Mouse (Mus musculus) heart, adult 2 months (tissue): ENCODE measurements around the gene Gm20696. TPM values are rescaled to one million over a fixed set of nuclear protein-coding genes. Genes with fewer than 3 reads are reported as not detected.

Experiments used
- DNase-seq, 2 experiments: peaks; one replicate each; pipeline ENCODE4 v3.0.0; 2021
- H3K27ac ChIP-seq: fragments of 200-600 bp; 2 replicates; pipeline ENCODE4 v1.8.1; 2022
- H3K27me3 ChIP-seq: fragments of 200-500 bp; 2 replicates; pipeline ENCODE4 v1.6.1; 2012; ENCODE audit warnings: mild to moderate bottlenecking, low read length, inconsistent platforms, mixed read lengths; ENCODE audit not compliant: control insufficient read depth, insufficient read depth
- H3K36me3 ChIP-seq: fragments of 200-500 bp; 2 replicates; pipeline ENCODE4 v1.6.1; 2012; ENCODE audit warnings: low read length, inconsistent platforms; ENCODE audit not compliant: control insufficient read depth, insufficient read depth
- H3K4me1 ChIP-seq: fragments of 200-500 bp; 2 replicates; pipeline ENCODE4 v1.6.1; 2011; ENCODE audit warnings: low read length; ENCODE audit not compliant: control insufficient read depth, insufficient read depth
- H3K4me3 ChIP-seq: fragments of 200-600 bp; 2 replicates; pipeline ENCODE4 v1.8.1; 2022
- H3K79me2 ChIP-seq: fragments of 200-500 bp; replicated peaks from 2 replicates; pipeline ENCODE4 v1.6.1; 2012; ENCODE audit warnings: mild to moderate bottlenecking, inconsistent platforms, low read length, moderate library complexity, mixed read lengths; ENCODE audit not compliant: control insufficient read depth, insufficient read depth
- H3K9ac ChIP-seq: fragments of 200-500 bp; 2 replicates; pipeline ENCODE4 v1.6.1; 2012; ENCODE audit warnings: low read depth, mild to moderate bottlenecking, control low read depth, inconsistent platforms, low read length, mixed read lengths
- CTCF ChIP-seq: fragments of 200-600 bp; IDR thresholded peaks from 2 replicates; pipeline ENCODE4 v1.8.1; 2022; ENCODE audit warnings: antibody characterized with exemption, mild to moderate bottlenecking, moderate library complexity
- EP300 ChIP-seq: fragments of 200-500 bp; IDR thresholded peaks from 2 replicates; pipeline ENCODE4 v1.6.1; 2011; ENCODE audit warnings: low read depth, low read length, control low read depth; ENCODE audit not compliant: insufficient read depth
- POLR2A ChIP-seq: fragments of 200-500 bp; IDR thresholded peaks from 2 replicates; pipeline ENCODE4 v1.6.1; 2011; ENCODE audit warnings: mild to moderate bottlenecking, low read depth, low read length, control low read depth; ENCODE audit not compliant: insufficient read depth
- WGBS: fragments of 180-500 bp; shearing (Covaris S2); methylation state at CpG from one replicate; pipeline ENCODE4 v1.1.7; 2018; 5-methylcytosine and 5-hydroxymethylcytosine counted together
- intact Hi-C: fragments of 180-260 bp; cut with DNase I; formaldehyde crosslinking; loops from one replicate; pipeline ENCODE4 v1.15.1; 2025
- polyA plus RNA-seq: library from polyadenylated mRNA; depleted of rRNA; stranded (reverse); fragments of >200 nt; gene quantifications from 2 replicates; pipeline ENCODE4 v1.2.3, GENCODE M21; 2012
- total RNA-seq, 2 experiments: library from RNA; stranded (reverse); gene quantifications; 2 replicates each; pipeline ENCODE4 v1.2.3; 2021

The Gm20696 gene
- total and polyA plus RNA-seq, 3 experiments = 0.61 to 1.7 (median 1.4) TPM

DNA sequence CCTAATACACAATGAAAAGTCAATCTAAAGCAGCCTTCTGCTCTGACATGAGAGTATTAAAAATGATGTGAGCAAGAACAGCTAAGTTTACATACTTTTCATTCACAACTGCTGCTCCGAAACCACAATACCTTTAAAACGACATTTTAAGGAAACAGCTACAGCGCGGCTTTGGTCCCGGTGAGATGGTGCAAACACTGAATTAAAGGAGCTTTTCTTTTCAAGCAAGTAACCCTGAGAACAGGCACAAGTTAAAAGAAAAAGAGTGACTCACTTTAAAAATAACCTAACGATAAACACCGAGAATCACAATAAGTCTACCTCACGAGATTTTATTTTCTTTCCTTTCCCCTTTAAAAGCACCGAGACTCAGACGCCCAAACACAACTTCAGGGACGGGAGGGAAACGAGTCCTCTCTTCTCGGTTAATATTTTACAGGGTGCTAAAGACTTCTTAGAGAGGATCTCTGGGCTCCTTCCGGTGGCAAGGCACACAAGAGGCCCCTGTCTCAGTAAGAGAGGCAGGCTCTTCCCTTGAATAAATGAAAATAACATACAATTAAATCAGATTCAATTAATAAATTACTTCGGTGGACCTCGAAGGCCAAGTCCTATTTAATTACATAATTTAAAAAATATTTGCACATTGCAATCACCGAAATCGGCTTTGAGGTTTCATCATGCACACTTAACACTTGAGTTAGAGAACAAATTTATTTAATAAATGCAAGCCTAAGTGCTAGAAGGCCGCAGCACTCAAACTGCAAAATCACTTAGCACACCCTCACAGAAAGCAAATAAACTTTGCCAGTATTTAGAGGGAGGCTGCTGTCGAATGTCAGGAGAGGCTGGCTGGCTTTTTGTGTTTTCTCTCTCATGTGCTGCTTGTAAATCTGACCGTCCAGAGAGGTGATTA, 391.0 kb downstream of the Gm20696 start:
- no peaks in the 10 kb centered on the region; the same call in 1 of the 2 replicates for H3K4me1 ChIP-seq
- no peak overlapping the region for H3K9ac ChIP-seq
- H3K79me2 ChIP-seq = no peaks in the 10 kb centered on the region
- no peak for DNase-seq
- no peaks in the 10 kb centered on the region for H3K36me3 ChIP-seq
- 72% methylated on average over 21 of the region's 21 CpGs for WGBS
- intact Hi-C loops = no loop called here
- no peak for TF ChIP-seq CTCF
- TF ChIP-seq POLR2A = no peak
- no peak for TF ChIP-seq EP300
- no peak overlapping the region for H3K4me3 ChIP-seq
- no peaks in the 10 kb centered on the region for H3K27me3 ChIP-seq
- no peak overlapping the region for H3K27ac ChIP-seq

DNA sequence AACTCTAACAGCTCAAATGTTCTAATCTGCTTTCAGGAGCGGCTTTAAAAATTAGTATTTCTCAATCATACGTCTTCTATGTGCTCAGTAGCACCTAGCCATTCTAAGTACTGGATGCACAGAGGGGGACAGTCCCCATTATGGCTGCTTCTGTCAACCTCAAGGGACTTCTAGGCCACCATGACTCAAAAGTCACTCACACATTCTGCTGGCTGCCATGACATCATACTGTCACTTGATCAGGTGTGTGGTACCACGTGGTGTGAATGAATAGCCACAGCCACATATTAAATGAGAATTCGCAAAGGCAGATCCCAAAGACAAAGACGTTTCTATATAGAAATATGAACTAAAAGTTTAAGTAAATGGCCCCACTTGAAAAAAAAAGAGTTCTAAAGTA, 391.9 kb downstream of the Gm20696 start:
- H3K27me3 ChIP-seq = no peaks in the 10 kb centered on the region
- TF ChIP-seq POLR2A (no peak), EP300 (no peak), CTCF (no peak)
- intact Hi-C loops = no loop called here
- no peak overlapping the region for H3K9ac ChIP-seq
- no peaks in the 10 kb centered on the region for H3K79me2 ChIP-seq
- H3K4me3 ChIP-seq = no peak overlapping the region
- WGBS = 93% methylated on average over 5 of the region's 5 CpGs
- H3K36me3 ChIP-seq = no peaks in the 10 kb centered on the region
- DNase-seq = no peak
- no peaks in the 10 kb centered on the region; the same call in 1 of the 2 replicates for H3K4me1 ChIP-seq
- no peak overlapping the region for H3K27ac ChIP-seq

DNA sequence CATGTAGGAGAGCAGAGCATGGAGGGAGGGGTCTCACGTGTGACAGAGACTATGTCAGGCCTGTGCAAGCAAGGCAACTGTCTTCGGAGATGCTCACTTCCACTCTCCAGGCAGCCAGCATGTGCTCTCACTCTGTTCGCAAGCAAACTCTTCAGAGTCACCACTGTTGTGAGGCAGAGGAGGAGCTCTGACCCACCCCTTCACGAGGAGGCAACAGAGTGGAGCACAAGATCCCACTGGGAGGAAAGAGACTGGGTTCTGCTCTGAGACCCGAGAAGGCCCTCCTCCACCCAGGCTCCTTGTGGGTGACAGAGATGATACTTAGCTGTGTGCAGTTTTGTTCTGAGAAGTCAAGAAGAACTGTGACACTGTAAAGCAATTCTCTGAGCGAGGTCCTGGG, 392.4 kb downstream of the Gm20696 start:
- DNase-seq = no peak
- Histone ChIP-seq H3K9ac (no peak overlapping the region), H3K79me2 (no peaks in the 10 kb centered on the region), H3K4me1 (no peaks in the 10 kb centered on the region; the same call in 1 of the 2 replicates), H3K27ac (no peak overlapping the region), H3K4me3 (no peak overlapping the region), H3K36me3 (no peaks in the 10 kb centered on the region), H3K27me3 (no peaks in the 10 kb centered on the region)
- WGBS = 79% methylated on average over 6 of the region's 6 CpGs
- intact Hi-C loops = no loop called here
- TF ChIP-seq CTCF = no peak
- no peak for TF ChIP-seq POLR2A
- no peak for TF ChIP-seq EP300

DNA sequence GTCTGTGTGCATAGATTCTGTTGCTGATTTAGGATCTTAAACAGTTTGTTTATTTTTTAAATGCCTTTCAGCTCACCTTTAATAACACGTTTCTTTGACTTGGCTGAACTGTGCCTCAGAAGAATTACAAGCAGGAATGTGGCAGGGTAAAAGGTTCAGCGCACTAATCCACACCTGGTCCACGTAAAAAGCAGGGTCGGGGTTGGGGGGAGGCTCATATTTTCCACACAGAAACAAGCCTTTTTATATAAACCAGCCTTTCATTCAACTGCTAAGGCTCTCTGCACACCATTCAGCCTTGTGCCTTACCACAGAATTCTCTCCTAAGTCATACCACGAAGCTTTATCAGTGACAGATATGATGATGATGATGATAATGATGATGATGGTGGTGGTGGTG, 393.4 kb downstream of the Gm20696 start:
- no peak for TF ChIP-seq EP300
- no peak for TF ChIP-seq POLR2A
- TF ChIP-seq CTCF = no peak
- DNase-seq = no peak
- no peaks in the 10 kb centered on the region for H3K36me3 ChIP-seq
- no peak overlapping the region for H3K4me3 ChIP-seq
- no peak overlapping the region for H3K27ac ChIP-seq
- WGBS = 88% methylated on average over 5 of the region's 5 CpGs
- no peaks in the 10 kb centered on the region for H3K27me3 ChIP-seq
- no peaks in the 10 kb centered on the region; the same call in 1 of the 2 replicates for H3K4me1 ChIP-seq
- H3K79me2 ChIP-seq = no peaks in the 10 kb centered on the region
- intact Hi-C loops = no loop called here
- H3K9ac ChIP-seq = no peak overlapping the region

DNA sequence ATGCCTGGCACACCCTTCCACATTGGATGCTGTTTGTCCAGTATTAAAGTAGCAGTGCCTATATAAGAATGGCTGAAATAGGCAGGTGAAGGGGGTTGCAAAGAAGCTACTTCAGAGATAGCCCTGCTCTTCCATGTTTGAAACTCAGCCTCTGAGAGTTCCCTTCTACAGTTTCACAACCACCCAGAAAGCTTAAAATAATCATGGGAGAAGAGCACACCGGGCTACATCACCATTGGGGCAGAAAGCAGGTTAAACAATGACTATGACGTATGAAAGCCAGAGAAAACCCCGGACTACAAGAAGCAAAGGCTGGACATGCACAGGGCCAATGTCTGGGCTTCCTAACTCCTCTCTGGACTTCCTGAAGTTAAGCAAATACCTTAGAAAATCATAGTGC, 394.4 kb downstream of the Gm20696 start:
- no peak for DNase-seq
- H3K27ac ChIP-seq = no peak overlapping the region
- no peaks in the 10 kb centered on the region for H3K79me2 ChIP-seq
- intact Hi-C loops = no loop called here
- no peak for TF ChIP-seq EP300
- TF ChIP-seq CTCF = no peak
- no peak for TF ChIP-seq POLR2A
- WGBS = 73% methylated on average over 3 of the region's 3 CpGs
- H3K36me3 ChIP-seq = no peaks in the 10 kb centered on the region
- H3K4me1 ChIP-seq = no peaks in the 10 kb centered on the region; the same call in 1 of the 2 replicates
- no peak overlapping the region for H3K4me3 ChIP-seq
- no peak overlapping the region for H3K9ac ChIP-seq
- no peaks in the 10 kb centered on the region for H3K27me3 ChIP-seq

DNA sequence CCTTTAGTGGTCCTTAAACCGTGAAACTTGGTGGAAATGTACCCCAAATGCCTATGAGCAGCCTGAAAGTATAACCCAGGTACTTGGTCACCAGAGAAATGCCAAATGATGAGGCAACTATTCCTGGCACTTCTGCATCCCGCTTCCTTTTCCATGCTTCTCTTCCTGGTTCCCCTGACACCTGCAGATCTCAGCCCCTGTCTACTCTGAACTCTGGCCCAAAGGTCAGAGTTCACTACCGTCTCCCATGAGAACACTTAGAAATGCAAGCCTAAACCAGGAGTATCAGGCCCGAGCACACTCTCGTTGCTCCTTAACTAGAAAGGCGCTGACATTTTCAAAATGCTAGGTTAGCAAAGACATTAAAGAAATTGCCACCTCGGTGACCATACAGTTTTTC, 394.9 kb downstream of the Gm20696 start:
- no peak overlapping the region for H3K27ac ChIP-seq
- H3K27me3 ChIP-seq = no peaks in the 10 kb centered on the region
- DNase-seq = no peak
- no peaks in the 10 kb centered on the region; the same call in 1 of the 2 replicates for H3K4me1 ChIP-seq
- H3K36me3 ChIP-seq = no peaks in the 10 kb centered on the region
- WGBS = 88% methylated on average over 7 of the region's 7 CpGs
- H3K4me3 ChIP-seq = no peak overlapping the region
- H3K79me2 ChIP-seq = no peaks in the 10 kb centered on the region
- no peak for TF ChIP-seq POLR2A
- no peak for TF ChIP-seq CTCF
- no peak for TF ChIP-seq EP300
- H3K9ac ChIP-seq = no peak overlapping the region
- intact Hi-C loops = no loop called here
